Mouse (Mus musculus): ENCODE measurements around the gene Col8a2.
A peak's percentile ranks its signal among the peaks of the same experiment; 100 is the strongest.

The Col8a2 gene

DNA sequence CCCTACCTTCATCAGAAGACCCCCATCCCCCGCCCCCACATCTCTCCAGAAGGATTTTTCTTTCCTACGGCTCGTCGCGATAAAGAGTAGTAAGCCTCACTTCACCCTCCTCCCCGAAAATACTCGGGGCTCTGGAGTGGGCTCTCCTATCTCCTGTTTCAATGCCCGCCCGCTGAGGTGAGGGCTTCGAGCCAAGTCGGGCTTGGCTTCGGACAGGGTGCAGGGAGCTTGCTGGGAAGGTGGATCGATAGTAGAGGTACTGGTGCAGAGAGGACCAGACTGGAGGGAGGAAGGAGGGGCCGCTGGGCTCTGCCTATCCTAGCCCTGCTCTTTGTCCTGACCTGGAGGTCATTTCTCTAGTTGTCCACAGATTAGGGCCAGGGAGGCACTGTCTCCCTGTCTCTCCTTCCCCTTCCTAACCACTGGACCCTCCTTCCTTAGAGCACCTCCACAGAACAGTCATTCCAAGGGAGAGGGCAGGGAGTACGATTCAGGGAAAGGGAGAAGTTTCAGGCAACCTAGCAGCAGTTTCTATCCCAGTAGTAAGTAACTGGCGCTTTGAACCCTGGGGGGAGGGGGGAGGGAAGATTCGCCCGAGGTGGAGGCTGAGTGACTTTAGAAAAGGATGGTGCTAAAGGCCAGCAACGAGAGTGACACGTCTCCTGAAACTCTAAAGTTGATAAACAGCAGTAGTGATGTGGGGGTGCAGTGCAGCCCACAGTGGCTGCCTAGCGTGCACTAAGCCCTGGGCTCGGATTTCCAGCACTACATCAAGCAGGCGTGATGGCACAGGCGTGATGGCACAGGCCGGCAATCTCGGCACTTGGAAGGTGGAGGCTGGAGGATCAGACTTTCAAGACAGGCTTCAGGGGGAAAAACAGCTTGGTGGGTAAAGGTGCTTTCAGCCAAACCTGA lies 29.4 kb upstream of the Col8a2 start:
- TF ChIP-seq NANOG (IDR thresholded peaks at IDR 0.05; ENCODE audit: borderline replicate concordance, low read length) = no peak
- no peak for TF ChIP-seq POU5F1 (IDR thresholded peaks at IDR 0.05; ENCODE audit: borderline replicate concordance, low read length)
- TF ChIP-seq CTCF (conservative IDR thresholded peaks at IDR 0.05; ENCODE audit: low read length) = no peak
- no peaks in the 10 kb centered on the region for H3K9me3 ChIP-seq (ENCODE audit: low read length)
- H3K27me3 ChIP-seq (ENCODE audit: insufficient read depth, low read length) = peaks cover 20% of the 10 kb centered on the region
- peak overlapping the region; percentile 91 for H3K4me3 ChIP-seq (replicated peaks; ENCODE audit: low read length)
- H3K36me3 ChIP-seq (ENCODE audit: insufficient read depth, low read length) = 0 out of 2 replicates have a peak, but pooled peaks cover 4% of the 10 kb centered on the region
- peaks cover 83% of the 10 kb centered on the region for H3K4me1 ChIP-seq (replicated peaks; ENCODE audit: low read depth, low read length)

DNA sequence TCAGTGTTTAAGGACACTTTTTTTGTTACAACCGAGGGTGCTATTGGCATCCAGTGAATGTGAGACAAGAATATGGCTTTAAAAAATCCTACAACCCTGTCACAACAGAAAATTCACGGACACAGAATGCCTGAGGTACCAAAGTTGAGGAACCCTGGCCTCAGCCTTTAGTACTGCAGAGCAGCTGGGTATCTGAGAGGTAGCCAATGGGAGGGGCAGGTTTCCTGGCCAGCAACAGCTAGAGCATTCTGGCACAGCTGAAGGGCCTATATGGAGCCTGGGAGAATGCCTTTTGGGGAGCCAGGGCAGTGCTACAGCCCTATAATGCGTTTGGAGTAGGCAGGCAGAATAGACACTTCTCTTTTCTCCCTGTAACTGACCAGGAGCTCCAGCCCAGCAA lies 27.5 kb upstream of the Col8a2 start:
- no peaks in the 10 kb centered on the region for H3K9me3 ChIP-seq (ENCODE audit: low read length)
- no peak for TF ChIP-seq CTCF (conservative IDR thresholded peaks at IDR 0.05; ENCODE audit: low read length)
- 0 out of 2 replicates have a peak, but pooled peaks cover 2% of the 10 kb centered on the region for H3K36me3 ChIP-seq (ENCODE audit: insufficient read depth, low read length)
- H3K27me3 ChIP-seq (ENCODE audit: insufficient read depth, low read length) = peaks cover 20% of the 10 kb centered on the region
- peaks cover 78% of the 10 kb centered on the region for H3K4me1 ChIP-seq (replicated peaks; ENCODE audit: low read depth, low read length)
- peak overlapping the region; percentile 66 for H3K4me3 ChIP-seq (replicated peaks; ENCODE audit: low read length)

DNA sequence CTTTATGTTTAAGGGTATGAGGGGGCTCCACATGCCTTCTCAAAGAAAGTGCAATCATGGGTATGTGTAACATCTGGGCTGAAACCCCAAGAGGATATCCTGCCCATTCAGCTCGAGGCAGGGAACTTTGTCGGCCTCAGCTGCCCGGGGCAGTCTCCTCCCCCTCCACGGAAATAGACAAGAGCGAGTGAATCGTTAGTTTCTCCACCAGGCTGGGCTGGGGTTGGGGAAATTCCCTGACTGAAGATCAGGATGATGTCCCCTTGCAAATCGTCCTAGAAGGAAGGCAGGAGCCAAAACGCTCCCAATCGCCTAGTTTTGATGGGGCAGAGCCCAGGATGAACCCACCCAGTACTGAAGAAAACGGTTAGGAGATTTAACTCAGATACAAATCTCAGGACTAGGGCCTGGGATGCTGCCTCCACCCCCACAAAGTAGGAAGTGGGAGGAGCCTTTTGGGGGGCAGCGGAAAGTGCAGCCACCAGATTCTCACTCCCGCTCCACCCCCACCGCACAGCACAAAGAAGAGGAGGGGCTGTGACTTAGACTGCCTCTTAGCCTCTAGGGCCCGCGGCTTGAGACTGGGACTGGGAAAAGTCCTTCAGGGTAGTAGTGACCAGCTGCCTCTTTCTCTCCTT lies 27.0 kb upstream of the Col8a2 start:
- H3K4me1 ChIP-seq (replicated peaks; ENCODE audit: low read depth, low read length) = peaks cover 72% of the 10 kb centered on the region
- H3K4me3 ChIP-seq (replicated peaks; ENCODE audit: low read length) = peak overlapping the region; percentile 66
- no peaks in the 10 kb centered on the region for H3K9me3 ChIP-seq (ENCODE audit: low read length)
- TF ChIP-seq POU5F1 (IDR thresholded peaks at IDR 0.05; ENCODE audit: borderline replicate concordance, low read length) (no peak), CTCF (conservative IDR thresholded peaks at IDR 0.05; ENCODE audit: low read length) (no peak), NANOG (IDR thresholded peaks at IDR 0.05; ENCODE audit: borderline replicate concordance, low read length) (no peak)
- H3K36me3 ChIP-seq (ENCODE audit: insufficient read depth, low read length) = 0 out of 2 replicates have a peak, but pooled peaks cover 3% of the 10 kb centered on the region
- H3K27me3 ChIP-seq (ENCODE audit: insufficient read depth, low read length) = peaks cover 20% of the 10 kb centered on the region

DNA sequence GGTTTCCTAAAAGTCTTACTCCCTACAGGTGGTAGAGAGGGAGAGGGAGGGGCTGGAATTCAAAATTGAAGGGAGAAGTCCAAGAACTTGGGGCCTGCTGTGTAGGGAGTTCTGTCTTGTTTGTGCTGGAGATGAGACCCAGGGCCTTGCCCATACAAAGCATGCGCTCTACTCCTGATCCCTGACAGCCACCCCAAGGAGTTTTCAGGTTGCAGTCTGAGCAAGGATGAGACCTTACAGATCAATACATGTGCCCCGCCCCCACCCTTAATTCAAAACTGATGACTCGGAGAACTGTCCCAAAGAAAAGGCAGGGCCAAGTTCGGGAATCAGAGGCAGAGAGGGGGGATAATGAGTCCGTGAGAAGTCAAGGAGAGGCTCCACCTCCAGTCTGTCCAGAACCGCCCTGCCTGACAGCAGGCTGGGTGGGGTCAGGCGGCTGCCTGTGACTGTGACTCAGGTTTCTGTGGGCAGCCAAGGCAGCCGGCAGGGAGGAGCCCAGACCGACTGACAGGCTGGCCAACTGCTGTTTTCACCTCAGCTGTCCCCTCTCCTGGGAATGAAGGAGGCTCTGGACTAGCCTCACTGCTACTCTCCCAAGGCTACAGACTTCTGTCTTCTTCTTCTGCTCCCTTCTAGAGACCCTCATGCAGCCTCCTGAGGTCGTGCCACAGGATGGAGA lies 25.9 kb upstream of the Col8a2 start:
- Histone ChIP-seq H3K4me3 (replicated peaks; ENCODE audit: low read length) (peak overlapping the region; percentile 66), H3K9me3 (ENCODE audit: low read length) (no peaks in the 10 kb centered on the region), H3K27me3 (ENCODE audit: insufficient read depth, low read length) (peaks cover 20% of the 10 kb centered on the region), H3K4me1 (replicated peaks; ENCODE audit: low read depth, low read length) (peaks cover 62% of the 10 kb centered on the region), H3K36me3 (ENCODE audit: insufficient read depth, low read length) (0 out of 2 replicates have a peak, but pooled peaks cover 3% of the 10 kb centered on the region)
- TF ChIP-seq CTCF (conservative IDR thresholded peaks at IDR 0.05; ENCODE audit: low read length) (no peak), NANOG (IDR thresholded peaks at IDR 0.05; ENCODE audit: borderline replicate concordance, low read length) (no peak), POU5F1 (IDR thresholded peaks at IDR 0.05; ENCODE audit: borderline replicate concordance, low read length) (no peak)

DNA sequence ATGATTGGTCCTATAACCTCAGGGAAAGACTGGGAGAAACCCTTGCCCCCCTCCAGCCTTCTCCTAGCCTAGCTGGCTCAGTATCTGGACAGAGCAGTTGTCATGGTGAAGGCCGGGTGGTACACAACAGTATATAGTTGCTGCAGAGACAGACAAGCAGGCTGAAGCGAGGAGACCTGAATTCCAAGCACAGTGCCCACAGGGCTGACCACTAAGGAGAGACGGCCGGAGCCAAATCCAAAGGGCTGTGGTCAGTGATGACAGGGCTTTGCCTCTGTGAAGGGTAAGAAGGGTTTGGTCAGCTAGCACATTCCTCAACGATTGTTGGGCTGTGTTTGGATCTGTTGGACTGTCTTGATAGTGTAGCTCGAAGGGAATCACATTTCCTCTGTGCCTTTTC lies 25.3 kb upstream of the Col8a2 start:
- peaks cover 20% of the 10 kb centered on the region for H3K27me3 ChIP-seq (ENCODE audit: insufficient read depth, low read length)
- H3K9me3 ChIP-seq (ENCODE audit: low read length) = no peaks in the 10 kb centered on the region
- H3K36me3 ChIP-seq (ENCODE audit: insufficient read depth, low read length) = 0 out of 2 replicates have a peak, but pooled peaks cover 3% of the 10 kb centered on the region
- H3K4me1 ChIP-seq (replicated peaks; ENCODE audit: low read depth, low read length) = peaks cover 62% of the 10 kb centered on the region
- H3K4me3 ChIP-seq (replicated peaks; ENCODE audit: low read length) = peak overlapping the region; percentile 66
- TF ChIP-seq CTCF (conservative IDR thresholded peaks at IDR 0.05; ENCODE audit: low read length) = no peak
- no peak for TF ChIP-seq NANOG (IDR thresholded peaks at IDR 0.05; ENCODE audit: borderline replicate concordance, low read length)
- TF ChIP-seq POU5F1 (IDR thresholded peaks at IDR 0.05; ENCODE audit: borderline replicate concordance, low read length) = no peak

DNA sequence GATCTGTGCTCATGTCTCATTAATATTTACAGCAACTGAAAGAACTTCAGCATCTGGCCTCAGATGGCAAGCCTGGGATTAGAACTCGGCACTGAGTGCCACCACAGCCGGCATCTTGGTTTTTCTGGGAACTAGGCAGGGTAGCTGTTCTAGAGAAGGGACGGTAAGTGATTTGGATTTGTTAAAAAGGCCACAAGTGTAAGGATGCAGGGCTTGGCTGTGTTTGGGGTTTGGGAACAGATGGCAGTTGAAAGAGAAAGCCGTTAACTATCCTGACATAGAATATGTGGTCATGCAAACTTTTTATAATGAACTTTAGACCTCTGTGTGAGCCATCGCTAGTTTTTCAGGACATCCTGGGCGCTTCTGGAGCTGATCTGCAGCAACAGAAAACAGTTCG lies 24.9 kb upstream of the Col8a2 start:
- Histone ChIP-seq H3K4me3 (replicated peaks; ENCODE audit: low read length) (peak overlapping the region; percentile 66; the same call in 1 of the 2 replicates), H3K9me3 (ENCODE audit: low read length) (no peaks in the 10 kb centered on the region), H3K36me3 (ENCODE audit: insufficient read depth, low read length) (0 out of 2 replicates have a peak, but pooled peaks cover 3% of the 10 kb centered on the region), H3K4me1 (replicated peaks; ENCODE audit: low read depth, low read length) (peaks cover 60% of the 10 kb centered on the region), H3K27me3 (ENCODE audit: insufficient read depth, low read length) (peaks cover 20% of the 10 kb centered on the region)
- TF ChIP-seq NANOG (IDR thresholded peaks at IDR 0.05; ENCODE audit: borderline replicate concordance, low read length) = no peak
- TF ChIP-seq CTCF (conservative IDR thresholded peaks at IDR 0.05; ENCODE audit: low read length) = no peak
- no peak for TF ChIP-seq POU5F1 (IDR thresholded peaks at IDR 0.05; ENCODE audit: borderline replicate concordance, low read length)

DNA sequence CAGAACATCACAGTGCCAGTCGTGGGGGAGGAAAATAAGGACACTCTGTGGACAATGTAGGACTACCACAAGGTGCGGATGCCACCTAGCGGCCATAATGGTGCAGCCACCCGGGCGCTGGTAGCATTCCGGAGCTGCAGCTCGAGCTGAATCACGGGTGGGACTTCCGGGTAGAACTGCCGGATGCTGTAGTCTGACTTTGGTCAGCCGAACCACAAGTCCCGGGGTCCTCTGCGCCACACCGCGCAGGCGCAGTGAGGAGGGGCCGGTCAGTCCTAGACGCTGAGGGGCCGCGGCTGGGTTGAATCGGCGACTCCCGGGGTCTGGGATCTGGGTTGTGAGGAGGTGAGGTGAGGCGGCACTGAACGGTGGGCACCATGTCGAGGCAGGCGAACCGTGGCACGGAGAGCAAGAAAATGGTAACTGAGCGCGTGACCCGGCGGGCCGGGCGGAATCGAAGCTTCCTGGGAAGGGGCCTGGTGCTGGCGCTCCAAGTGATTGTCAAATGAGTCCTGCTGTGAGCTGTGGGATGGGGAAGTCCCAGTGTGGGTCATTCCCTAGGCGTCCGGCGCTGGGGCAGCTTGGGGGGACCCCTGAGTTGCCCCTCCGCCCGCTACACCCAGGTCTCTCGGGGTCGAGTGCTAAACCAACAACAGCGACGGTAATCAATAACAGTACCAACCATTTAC lies 24.3 kb upstream of the Col8a2 start, which contains the start of gene Trappc3:
Gene Trappc3 (plus strand): TSS at position 207 of the 689 bp plus-strand sequence.
- Histone ChIP-seq H3K4me1 (replicated peaks; ENCODE audit: low read depth, low read length) (peaks cover 54% of the 10 kb centered on the region), H3K27me3 (ENCODE audit: insufficient read depth, low read length) (peaks cover 14% of the 10 kb centered on the region), H3K9me3 (ENCODE audit: low read length) (no peaks in the 10 kb centered on the region), H3K4me3 (replicated peaks; ENCODE audit: low read length) (peak within 1 kb of the TSS; percentile 87), H3K36me3 (ENCODE audit: insufficient read depth, low read length) (0 out of 2 replicates have a peak, but pooled peaks cover 3% of the 10 kb centered on the region)
- no peak for TF ChIP-seq NANOG (IDR thresholded peaks at IDR 0.05; ENCODE audit: borderline replicate concordance, low read length)
- TF ChIP-seq POU5F1 (IDR thresholded peaks at IDR 0.05; ENCODE audit: borderline replicate concordance, low read length) = no peak
- peak; percentile 95 for TF ChIP-seq CTCF (conservative IDR thresholded peaks at IDR 0.05; ENCODE audit: low read length)
